Mouse (Mus musculus) embryo, embryonic 11.5 days (tissue): Measurements from ENCODE around the gene Slc37a1.
A peak's percentile ranks its signal among the peaks of the same experiment; 100 is the strongest.

Experiments
- DNase-seq: peaks from one replicate; pipeline ENCODE4 v3.0.0-alpha.2; 2012; ENCODE audit warnings: low read depth, low spot score

Slc37a1 gene

GRCm38 (mm10) chr17:31286492-31286891 is at the start of gene Slc37a1:
TSS of gene Slc37a1 (plus strand) at chr17:31286792.
- no peak for DNase-seq

- DNase-seq = no peak
These were observed 48.2 kb upstream of the Slc37a1 start for GRCm38 (mm10) chr17:31238234-31239020.

GRCm38 (mm10) chr17:31241156-31241555 is 45.4 kb upstream of the Slc37a1 start:
- no peak for DNase-seq

DNA sequence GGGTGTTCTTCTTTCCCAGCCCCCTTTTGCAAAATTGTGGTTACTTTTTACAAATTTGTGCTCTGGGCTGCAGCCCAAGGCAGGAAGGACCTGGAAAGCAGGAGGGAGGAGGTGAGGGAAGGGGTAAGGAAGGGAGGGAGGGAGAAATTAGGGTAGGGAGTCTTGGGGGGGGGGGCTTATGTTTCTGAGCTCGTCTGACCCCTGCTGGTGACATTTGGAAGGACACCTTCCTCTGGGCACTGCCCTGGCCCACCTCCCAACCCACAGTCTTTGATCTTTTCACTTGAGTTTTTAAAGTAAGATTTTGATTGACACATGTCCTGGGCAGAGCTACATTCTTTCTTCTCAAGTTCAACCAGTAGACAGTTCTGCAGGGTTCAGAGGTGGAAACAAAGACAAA is 43.8 kb upstream of the Slc37a1 start:
- DNase-seq = no peak

GRCm38 (mm10) chr17:31245321-31245720 is 41.3 kb upstream of the Slc37a1 start:
- no peak for DNase-seq

GRCm38 (mm10) chr17:31247144-31247543 is 39.4 kb upstream of the Slc37a1 start:
- DNase-seq = no peak

DNA sequence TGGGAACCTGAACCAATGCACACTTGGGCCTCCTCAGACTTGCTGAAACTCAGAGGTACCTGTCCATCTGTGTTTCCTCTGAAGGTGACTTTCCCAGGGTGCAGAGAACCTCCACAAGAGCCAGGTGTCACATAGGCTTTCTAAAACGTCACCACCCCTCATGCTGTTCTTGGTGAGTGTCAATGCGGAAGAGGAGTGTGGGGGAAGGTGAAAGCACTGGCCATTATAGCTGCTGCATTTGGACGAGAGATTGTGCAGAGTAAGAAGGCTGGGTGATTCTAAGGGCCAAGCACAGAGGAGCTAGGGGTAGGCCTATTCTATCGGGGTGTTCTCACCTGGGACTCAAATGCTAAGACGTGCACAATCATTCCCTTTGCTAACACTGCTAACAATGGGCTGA is 32.6 kb upstream of the Slc37a1 start:
- DNase-seq = no peak

GRCm38 (mm10) chr17:31254463-31254931 is 32.1 kb upstream of the Slc37a1 start:
- peak; percentile 59 for DNase-seq

GRCm38 (mm10) chr17:31257149-31257548 is 29.4 kb upstream of the Slc37a1 start:
- no peak for DNase-seq

DNA sequence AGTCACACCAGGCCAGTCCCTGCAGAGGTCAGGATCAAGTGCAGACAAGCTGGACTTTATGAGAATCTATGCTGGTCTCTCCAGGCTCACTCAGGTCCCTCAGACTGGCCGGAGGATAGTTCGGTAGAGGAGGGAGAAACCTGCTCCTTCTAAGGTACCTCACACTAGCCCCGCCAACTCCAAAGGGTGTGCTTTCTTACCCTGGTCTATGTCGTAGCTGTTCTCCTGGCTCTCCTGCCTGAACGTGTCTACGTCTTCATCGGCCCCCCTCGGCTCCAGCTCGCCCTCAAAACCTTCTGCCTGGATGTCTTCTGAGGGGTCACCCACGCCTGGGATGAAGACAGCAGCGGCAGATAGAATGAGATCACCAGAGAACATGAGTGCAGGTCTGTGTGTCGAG is 28.7 kb upstream of the Slc37a1 start:
- no peak for DNase-seq

DNA sequence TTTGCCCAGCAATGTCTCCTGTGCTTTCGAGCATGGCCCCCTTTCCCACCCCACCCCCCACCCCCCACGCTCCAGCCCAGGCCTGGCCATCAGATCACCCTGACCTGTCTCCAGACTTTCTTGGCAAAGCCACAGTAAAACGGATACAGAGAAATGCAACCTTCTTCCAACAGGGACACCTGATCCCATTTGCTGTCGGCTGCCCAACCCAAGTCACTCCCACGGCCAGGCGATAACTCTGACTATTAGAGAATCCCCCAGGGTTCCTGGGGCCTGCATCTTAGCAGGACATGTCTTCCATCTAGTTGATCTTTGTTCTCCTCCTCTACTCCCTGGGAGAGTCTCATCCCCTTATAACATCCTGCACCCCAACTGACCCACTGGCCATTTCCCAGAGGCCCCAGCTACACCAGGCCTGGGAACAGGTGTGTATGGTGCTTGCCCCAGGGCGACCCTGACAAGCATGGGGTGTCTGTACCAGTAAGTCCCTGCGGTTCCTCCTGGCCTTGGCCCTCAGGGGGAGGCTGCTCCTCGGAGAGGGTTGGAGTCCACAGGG is 28.2 kb upstream of the Slc37a1 start:
- DNase-seq = no peak

- no peak for DNase-seq
These were observed 27.4 kb upstream of the Slc37a1 start for GRCm38 (mm10) chr17:31259145-31259544.

- DNase-seq = no peak
These were observed 26.8 kb upstream of the Slc37a1 start for GRCm38 (mm10) chr17:31259825-31260224.

DNA sequence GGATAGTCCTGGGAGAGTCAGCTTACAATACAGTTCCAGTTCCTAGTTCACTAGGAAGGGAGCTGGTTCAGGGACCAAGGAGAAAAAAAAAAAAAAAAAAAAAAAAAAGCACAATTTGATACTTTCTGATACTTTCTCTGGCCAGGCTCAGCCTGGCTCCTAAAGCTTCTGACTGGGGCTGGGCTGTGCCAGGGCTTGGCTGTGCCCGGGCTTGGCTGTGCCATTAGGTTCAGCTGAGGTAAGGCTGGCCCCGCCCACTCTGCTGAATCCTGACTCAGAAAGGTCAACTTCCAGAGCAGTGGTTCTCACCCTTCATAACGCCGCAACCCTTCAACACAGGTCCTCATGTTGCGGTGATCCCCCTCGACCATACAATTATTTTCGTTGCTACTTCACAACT is 26.2 kb upstream of the Slc37a1 start:
- DNase-seq = no peak

GRCm38 (mm10) chr17:31261352-31261751 is 25.2 kb upstream of the Slc37a1 start:
- DNase-seq = no peak

DNA sequence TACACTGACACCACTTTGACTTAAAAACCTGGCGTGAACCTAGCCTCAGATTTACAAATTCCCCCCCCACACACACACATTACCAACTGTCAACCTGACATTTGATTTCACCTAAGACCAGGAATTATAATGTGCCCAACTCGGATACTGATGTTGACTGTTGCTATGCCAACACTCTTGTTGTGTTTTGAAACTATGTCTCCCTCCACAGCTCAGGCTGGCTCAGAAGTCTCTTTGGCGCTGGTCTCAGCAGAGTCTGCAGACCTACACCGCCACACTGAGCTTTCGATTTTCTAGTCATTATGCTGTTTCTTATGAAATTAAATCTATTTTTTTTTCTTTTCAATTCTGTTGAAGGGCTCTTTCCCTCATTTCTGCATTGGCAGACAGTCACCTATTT is 23.9 kb upstream of the Slc37a1 start:
- DNase-seq = no peak

DNA sequence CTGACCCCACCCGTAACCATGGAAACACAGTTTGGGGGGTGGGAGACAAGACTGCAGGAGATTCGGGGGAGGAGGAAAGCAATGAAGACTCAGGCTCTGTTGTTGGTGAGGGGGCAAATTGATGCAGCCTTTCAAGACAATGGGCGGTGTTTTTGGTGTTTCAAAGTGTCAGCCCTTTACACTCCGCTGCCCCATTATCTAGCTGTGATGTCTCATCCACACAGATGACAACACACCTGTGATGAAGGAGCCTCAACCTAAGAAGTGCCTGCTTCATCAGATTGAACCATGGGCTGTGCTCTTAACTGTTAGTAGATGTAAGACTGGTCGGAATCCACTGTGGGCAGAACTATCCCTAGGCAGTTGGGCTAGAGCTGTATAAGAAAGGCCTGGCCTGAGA is 22.8 kb upstream of the Slc37a1 start:
- DNase-seq = no peak

DNA sequence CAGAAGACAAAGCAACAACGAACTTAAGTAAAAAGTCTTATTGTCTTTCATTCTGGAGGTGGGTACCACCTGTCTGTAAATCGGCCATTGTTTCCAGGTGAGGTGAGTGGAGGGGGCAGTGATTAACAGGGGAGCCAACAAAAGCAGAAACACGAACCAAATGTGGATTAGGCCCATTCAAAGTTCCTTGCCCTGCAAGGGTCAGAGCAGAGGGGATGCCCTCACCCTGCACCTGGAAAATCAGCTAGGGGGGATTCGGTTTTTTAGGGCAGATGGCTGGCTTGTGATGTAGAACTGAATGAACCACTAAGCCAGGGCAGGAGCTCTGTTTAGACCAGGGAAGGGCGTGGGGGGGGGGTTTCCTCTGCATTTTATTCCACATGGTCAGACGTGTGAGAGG is 22.2 kb upstream of the Slc37a1 start:
- DNase-seq = no peak

DNA sequence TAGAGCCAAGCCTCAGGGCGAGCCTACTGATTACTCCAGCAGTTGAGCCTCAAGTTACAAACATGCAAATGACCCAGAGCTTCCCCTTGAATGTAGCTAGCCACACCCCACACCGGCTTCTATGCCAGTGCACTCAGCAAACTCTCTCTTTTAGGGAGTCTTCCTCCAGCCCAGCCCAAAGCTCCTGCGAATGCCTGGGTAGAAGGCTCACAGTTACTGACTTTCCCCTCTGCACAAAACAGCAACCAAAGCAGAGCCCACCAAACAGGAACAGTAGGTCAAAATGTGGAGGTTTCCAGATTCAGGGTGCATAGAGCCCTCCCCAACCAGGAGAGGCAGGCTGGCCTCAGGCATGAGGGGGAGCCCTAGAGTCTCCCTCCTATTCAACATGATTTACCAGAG is 21.4 kb upstream of the Slc37a1 start:
- no peak for DNase-seq

DNA sequence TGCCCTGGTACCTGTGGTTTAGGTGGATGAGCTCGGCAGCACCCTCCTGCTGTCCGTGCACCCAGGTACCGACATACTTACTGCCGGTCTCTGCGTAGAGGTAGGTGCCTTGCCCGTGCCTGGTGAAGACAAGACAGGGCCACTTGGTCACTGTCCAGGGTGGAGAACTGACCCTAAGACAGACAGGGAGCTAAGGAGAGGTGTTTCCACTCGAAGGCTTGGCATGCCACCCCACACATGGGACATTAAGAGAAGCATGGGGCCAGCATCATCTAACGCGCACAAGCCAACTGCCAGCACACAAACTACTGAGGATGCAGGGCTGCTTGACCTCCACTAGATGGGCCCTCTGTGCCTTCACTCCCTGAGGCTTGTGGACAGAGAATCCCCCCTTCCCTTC is 20.8 kb upstream of the Slc37a1 start:
- DNase-seq = no peak

- DNase-seq = no peak
These were observed 20.2 kb upstream of the Slc37a1 start for GRCm38 (mm10) chr17:31266321-31266950.

DNA sequence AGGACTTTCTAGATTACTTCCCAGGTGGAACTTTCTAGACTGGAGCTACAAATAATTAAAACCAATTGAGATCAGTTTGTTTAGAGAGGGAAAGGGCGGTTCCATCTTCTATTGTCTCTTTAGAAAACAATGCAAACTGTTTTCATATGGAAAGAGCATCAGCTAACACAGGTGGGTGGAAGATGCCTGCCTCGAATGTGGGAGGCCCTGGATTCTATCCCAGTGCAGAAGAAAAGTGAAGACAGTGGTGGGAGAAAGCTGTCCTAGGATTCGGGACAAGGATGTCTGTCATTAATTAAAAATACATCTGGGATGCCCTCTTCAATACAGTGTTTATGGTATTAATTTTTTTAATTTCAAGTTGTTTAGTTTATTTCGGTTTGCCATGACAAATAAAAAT is 19.5 kb upstream of the Slc37a1 start:
- no peak for DNase-seq

DNA sequence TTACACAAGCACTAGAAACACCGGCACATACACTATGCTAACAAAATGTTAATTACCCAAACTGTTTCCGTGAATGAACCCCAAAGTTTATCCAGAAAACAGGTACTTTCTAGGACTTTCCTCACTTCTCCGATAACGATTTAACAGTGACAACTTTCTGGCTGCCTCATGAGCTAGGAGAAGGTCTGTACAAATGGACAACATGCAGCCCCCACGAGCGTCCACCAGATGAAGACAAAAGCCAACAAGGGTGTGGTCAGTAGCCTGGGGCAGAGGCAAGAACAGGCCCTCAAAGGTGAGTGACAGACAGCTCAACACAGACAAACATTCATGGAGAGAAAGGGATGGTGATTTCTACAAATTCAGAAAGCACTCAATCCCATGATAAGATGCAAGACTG is 19.0 kb upstream of the Slc37a1 start:
- no peak for DNase-seq
